Mouse (Mus musculus) embryonic facial prominence, embryonic 10.5 days (tissue): ENCODE measurements around the gene Gm43517. TPM values are rescaled to one million over a fixed set of nuclear protein-coding genes. Genes with fewer than 3 reads are reported as not detected.
A peak's percentile ranks its signal among the peaks of the same experiment; 100 is the strongest.

Experiments used
- DNase-seq: peaks from one replicate; pipeline ENCODE4 v3.0.0-alpha.2; 2017; ENCODE audit warnings: low spot score
- H3K27ac ChIP-seq: fragments of 300-500 bp; sonication (generic); replicated peaks from 2 replicates; pipeline ENCODE4 v1.5.1; 2016; ENCODE audit warnings: mild to moderate bottlenecking
- H3K27me3 ChIP-seq: fragments of 300-500 bp; sonication (generic); replicated peaks from 2 replicates; pipeline ENCODE4 v1.6.1; 2016; ENCODE audit warnings: low read depth, mild to moderate bottlenecking; ENCODE audit not compliant: poor library complexity, severe bottlenecking
- H3K36me3 ChIP-seq: fragments of 300-500 bp; sonication (generic); replicated peaks from 2 replicates; pipeline ENCODE4 v1.6.1; 2016; ENCODE audit warnings: mild to moderate bottlenecking, moderate library complexity
- H3K4me1 ChIP-seq: fragments of 300-500 bp; sonication (generic); 2 replicates; pipeline ENCODE4 v1.6.1; 2016
- H3K4me3 ChIP-seq: fragments of 300-500 bp; sonication (generic); 2 replicates; pipeline ENCODE4 v1.5.1; 2016; ENCODE audit warnings: mild to moderate bottlenecking, moderate library complexity
- H3K9me3 ChIP-seq: fragments of 300-500 bp; sonication (generic); 2 replicates; pipeline ENCODE4 v1.6.1; 2016; ENCODE audit warnings: mild to moderate bottlenecking
- WGBS: fragments of 180-500 bp; shearing (Covaris S2); methylation state at CpG from one replicate; pipeline ENCODE4 v1.1.7; 2016; 5-methylcytosine and 5-hydroxymethylcytosine counted together
- polyA plus RNA-seq: library from polyadenylated mRNA; unstranded; fragments of >200 nt; fragmentation: Nextera tagmentation; extraction: Ambion mirVana; gene quantifications from 2 replicates; pipeline ENCODE4 v1.2.1, GENCODE M21; 2016

Gene Gm43517
- polyA plus RNA-seq, 1 experiment from 2014 or later: 0.21 TPM

- 2% methylated on average over 1 of the region's 1 CpGs for WGBS
- no peaks in the 10 kb centered on the region for H3K36me3 ChIP-seq
- no peak for DNase-seq
Measured at GRCm38 (mm10) chr12:49399611-49400010, 14.6 kb downstream of the Gm43517 start.

GRCm38 (mm10) chr12:49400036-49400852 is 15.3 kb downstream of the Gm43517 start:
- DNase-seq: no peak

More at GRCm38 (mm10) chr12:49399611-49400010, 14.6 kb downstream of the Gm43517 start:
- Histone ChIP-seq H3K27ac (no peak overlapping the region; the same call in 1 of the 2 replicates), H3K27me3 (peaks cover 95% of the 10 kb centered on the region), H3K4me1 (peaks cover 13% of the 10 kb centered on the region), H3K9me3 (no peaks in the 10 kb centered on the region), H3K4me3 (no peak overlapping the region)

GRCm38 (mm10) chr12:49400853-49401118 is 15.8 kb downstream of the Gm43517 start:
- WGBS: under 1% methylated on average over 8 of the region's 8 CpGs
- H3K27ac ChIP-seq: peak overlapping the region; percentile 87; the same call in 1 of the 2 replicates

More at GRCm38 (mm10) chr12:49400036-49400852, 15.3 kb downstream of the Gm43517 start:
- no peaks in the 10 kb centered on the region for H3K36me3 ChIP-seq
- H3K9me3 ChIP-seq: no peaks in the 10 kb centered on the region
- H3K4me3 ChIP-seq: peak overlapping the region; percentile 64
- peaks cover 13% of the 10 kb centered on the region for H3K4me1 ChIP-seq
- under 1% methylated on average over 9 of the region's 9 CpGs for WGBS
- no peak overlapping the region; the same call in 1 of the 2 replicates for H3K27ac ChIP-seq
- peaks cover 95% of the 10 kb centered on the region for H3K27me3 ChIP-seq

GRCm38 (mm10) chr12:49401119-49401795 is 16.3 kb downstream of the Gm43517 start:
- Histone ChIP-seq H3K9me3 (no peaks in the 10 kb centered on the region), H3K27ac (peak overlapping the region; percentile 87), H3K4me1 (peaks cover 13% of the 10 kb centered on the region), H3K36me3 (no peaks in the 10 kb centered on the region), H3K27me3 (peaks cover 88% of the 10 kb centered on the region), H3K4me3 (peak overlapping the region; percentile 64)
- DNase-seq: peak; percentile 72
- WGBS: under 1% methylated on average over 68 of the region's 68 CpGs

More at GRCm38 (mm10) chr12:49400853-49401118, 15.8 kb downstream of the Gm43517 start:
- Histone ChIP-seq H3K27me3 (peaks cover 90% of the 10 kb centered on the region), H3K4me1 (peaks cover 13% of the 10 kb centered on the region), H3K4me3 (peak overlapping the region; percentile 64), H3K36me3 (no peaks in the 10 kb centered on the region), H3K9me3 (no peaks in the 10 kb centered on the region)
- no peak for DNase-seq

GRCm38 (mm10) chr12:49401796-49402130 is 16.8 kb downstream of the Gm43517 start:
- Histone ChIP-seq H3K4me1 (peaks cover 13% of the 10 kb centered on the region), H3K27me3 (peaks cover 83% of the 10 kb centered on the region), H3K27ac (peak overlapping the region; percentile 87), H3K9me3 (no peaks in the 10 kb centered on the region), H3K4me3 (peak overlapping the region; percentile 64), H3K36me3 (no peaks in the 10 kb centered on the region)
- under 1% methylated on average over 5 of the region's 5 CpGs for WGBS
- DNase-seq: no peak

GRCm38 (mm10) chr12:49409833-49410232 is 24.9 kb downstream of the Gm43517 start:
- H3K4me1 ChIP-seq: no peaks in the 10 kb centered on the region
- no peak overlapping the region for H3K4me3 ChIP-seq
- WGBS: 63% methylated on average over 2 of the region's 2 CpGs
- no peak for DNase-seq
- no peaks in the 10 kb centered on the region for H3K36me3 ChIP-seq
- no peaks in the 10 kb centered on the region for H3K9me3 ChIP-seq
- H3K27me3 ChIP-seq: peaks cover 18% of the 10 kb centered on the region; the same call in 1 of the 2 replicates
- no peak overlapping the region for H3K27ac ChIP-seq

- Histone ChIP-seq H3K27ac (no peak overlapping the region), H3K27me3 (no peaks in the 10 kb centered on the region), H3K36me3 (no peaks in the 10 kb centered on the region), H3K4me1 (0 out of 2 replicates have a peak, but pooled peaks cover 4% of the 10 kb centered on the region), H3K4me3 (no peak overlapping the region), H3K9me3 (no peaks in the 10 kb centered on the region)
- 69% methylated on average over 3 of the region's 3 CpGs for WGBS
- DNase-seq: no peak
Measured at GRCm38 (mm10) chr12:49417963-49418362, 33.0 kb downstream of the Gm43517 start.

Other genes starting within 250 kb of the Gm43517 start
- 3.2 and 4.7 TPM in 2 replicates for gene Foxg1, start 2.5 kb upstream of the Gm43517 start, polyA plus RNA-seq